In the genomic region with DNA sequence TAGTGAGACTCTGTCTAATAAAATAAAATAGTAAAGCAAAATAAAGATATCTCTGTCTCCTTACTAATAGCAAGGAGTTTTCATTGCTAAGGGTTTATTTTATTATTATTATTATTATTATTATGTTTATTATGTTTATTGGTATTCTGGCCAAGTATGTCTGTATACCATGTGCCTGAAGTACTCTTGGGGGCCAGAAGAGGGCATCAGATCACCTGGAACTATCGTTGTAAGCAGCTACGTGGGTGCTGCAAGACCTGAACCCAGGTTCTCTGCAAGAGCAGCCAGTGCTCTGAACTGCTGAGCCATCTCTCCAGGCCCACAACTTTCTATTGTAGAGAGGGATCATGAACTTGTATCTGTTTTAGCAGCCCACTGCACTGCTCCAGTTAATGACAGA, we compare ENCODE assay signal across 20 mouse cellular contexts. TPM values are rescaled to one million over a fixed set of nuclear protein-coding genes. Genes with fewer than 3 reads are reported as not detected.
A peak's percentile ranks its signal among the peaks of the same experiment; 100 is the strongest.
DNase-seq lines count a peak whose midpoint lies in the region; ATAC-seq and TF ChIP-seq lines count a peak whose summit lies in the region.
"Had no signal": no experiment of that assay in that cellular context is flagged by ENCODE, and none has a peak within 500 bp of the region (broad histone marks: within the 10 kb centered on the region; RNA-seq: fewer than 3 reads in every experiment).

No protein-coding gene starts in this region.

- peaks cover 46% of the 10 kb centered on the region for H3K4me1 ChIP-seq in forebrain, embryonic 10.5 days
- H3K4me1 ChIP-seq in forebrain, postnatal 0 days (ENCODE audit: insufficient read depth), result no peaks in the 10 kb centered on the region
- no peaks in the 10 kb centered on the region for H3K4me1 ChIP-seq in liver, postnatal 0 days (ENCODE audit: insufficient read depth)
- no peaks in the 10 kb centered on the region for H3K4me1 ChIP-seq in liver, embryonic 11.5 days (replicated peaks; ENCODE audit: control insufficient read depth, insufficient read depth, low read length)

- TF ChIP-seq CTCF in forebrain, postnatal 0 days (IDR thresholded peaks at IDR 0.05; ENCODE audit: low read depth), result no peak; the same call in 1 of the 2 replicates
- TF ChIP-seq CTCF in liver, postnatal 0 days (IDR thresholded peaks at IDR 0.05; ENCODE audit: low read depth), result peak; percentile 29; the same call in 1 of the 2 replicates

- 0 out of 2 replicates have a peak, but pooled peaks cover 3% of the 10 kb centered on the region for H3K9me3 ChIP-seq in forebrain, embryonic 10.5 days
- H3K9me3 ChIP-seq in forebrain, postnatal 0 days (ENCODE audit: low read length), result no peaks in the 10 kb centered on the region
- no peaks in the 10 kb centered on the region for H3K9me3 ChIP-seq in liver, postnatal 0 days (ENCODE audit: low read length)
- no peaks in the 10 kb centered on the region for H3K9me3 ChIP-seq in liver, embryonic 11.5 days (ENCODE audit: control insufficient read depth, low read length)
- H3K9me3 ChIP-seq: heart, embryonic 15.5 days; limb, embryonic 12.5 days had no signal

- H3K36me3 ChIP-seq in forebrain, embryonic 10.5 days (replicated peaks), result no peaks in the 10 kb centered on the region
- H3K36me3 ChIP-seq in forebrain, postnatal 0 days (ENCODE audit: insufficient read depth), result no peaks in the 10 kb centered on the region
- no peaks in the 10 kb centered on the region for H3K36me3 ChIP-seq in liver, postnatal 0 days (replicated peaks; ENCODE audit: insufficient read depth, low read length)
- H3K36me3 ChIP-seq in liver, embryonic 11.5 days (ENCODE audit: control insufficient read depth, insufficient read depth, low read length), result no peaks in the 10 kb centered on the region
- H3K36me3 ChIP-seq: heart, embryonic 15.5 days; limb, embryonic 12.5 days had no signal

- H3K4me2 ChIP-seq in forebrain, postnatal 0 days (ENCODE audit: low read depth), result no peak overlapping the region
- no peak overlapping the region for H3K4me2 ChIP-seq in liver, postnatal 0 days (ENCODE audit: low read depth, low read length)
- H3K4me2 ChIP-seq in liver, embryonic 11.5 days, result no peak overlapping the region
- H3K4me2 ChIP-seq: heart, embryonic 15.5 days; hindbrain, embryonic 14.5 days; limb, embryonic 12.5 days had no signal

- H3K27ac ChIP-seq in forebrain, embryonic 10.5 days, result peak overlapping the region; percentile 78
- H3K27ac ChIP-seq in forebrain, postnatal 0 days (ENCODE audit: low read depth, low read length), result no peak overlapping the region
- H3K27ac ChIP-seq in liver, postnatal 0 days (ENCODE audit: low read depth), result no peak overlapping the region
- no peak overlapping the region for H3K27ac ChIP-seq in liver, embryonic 11.5 days (ENCODE audit: low read depth, low read length)
- H3K27ac ChIP-seq: heart, embryonic 15.5 days; hindbrain, embryonic 14.5 days; left cerebral cortex, adult 2 months; limb, embryonic 12.5 days had no signal

- no peak for DNase-seq in forebrain, embryonic 10.5 days (ENCODE audit: extremely low spot score, low spot score)
- DNase-seq in forebrain, postnatal 0 days, result no peak
- DNase-seq in liver, postnatal 0 days, result no peak
- DNase-seq in liver, embryonic 11.5 days (ENCODE audit: low spot score), result no peak
- DNase-seq in 416B (ENCODE audit: low read depth) (peak; percentile 41), R1 (ENCODE audit: low read depth, low spot score) (peak; percentile 79)
- DNase-seq in left cerebral cortex, postnatal 25 days (ENCODE audit: low spot score in 2 of 2), result no peak
- DNase-seq in kidney, postnatal 14 days, result no peak
- DNase-seq: adrenal gland, adult 2 months; B cell, adult 2 months; cerebellum, adult 8-10 months; heart, adult 11 months; lung, adult 18-20 months; right cerebral cortex, adult 18-20 months had no signal

- intact Hi-C loops in left cerebral cortex, postnatal 25 days (cut with DNase I), result no loop called here

- TF ChIP-seq EP300 in liver, postnatal 0 days (IDR thresholded peaks at IDR 0.05; ENCODE audit: low read depth), result no peak

- no peak for ATAC-seq in forebrain, postnatal 0 days
- no peak for ATAC-seq in liver, postnatal 0 days
- no peak for ATAC-seq in liver, embryonic 11.5 days (replicated peaks; ENCODE audit: low FRiP score)
- ATAC-seq: Patski had no signal

- no peak overlapping the region for H3K4me3 ChIP-seq in forebrain, embryonic 10.5 days
- no peak overlapping the region for H3K4me3 ChIP-seq in forebrain, postnatal 0 days (ENCODE audit: low read depth, low read length)
- H3K4me3 ChIP-seq in liver, postnatal 0 days (ENCODE audit: low read depth, low read length), result no peak overlapping the region
- no peak overlapping the region for H3K4me3 ChIP-seq in liver, embryonic 11.5 days (ENCODE audit: low read depth, low read length)
- H3K4me3 ChIP-seq: heart, embryonic 15.5 days; left cerebral cortex, adult 2 months; limb, embryonic 12.5 days had no signal

- H3K27me3 ChIP-seq in forebrain, embryonic 10.5 days (ENCODE audit: poor library complexity, severe bottlenecking), result 0 out of 2 replicates have a peak, but pooled peaks cover 4% of the 10 kb centered on the region
- no peaks in the 10 kb centered on the region for H3K27me3 ChIP-seq in forebrain, postnatal 0 days (ENCODE audit: insufficient read depth, low read length)
- H3K27me3 ChIP-seq in liver, postnatal 0 days (ENCODE audit: insufficient read depth, low read length), result peaks cover 14% of the 10 kb centered on the region; the same call in 1 of the 2 replicates
- peaks cover 20% of the 10 kb centered on the region for H3K27me3 ChIP-seq in liver, embryonic 11.5 days (replicated peaks; ENCODE audit: control insufficient read depth, insufficient read depth, low read length)
- H3K27me3 ChIP-seq: limb, embryonic 12.5 days; Patski had no signal

- WGBS in forebrain, embryonic 10.5 days, result 82% methylated on average over 2 of the region's 2 CpGs
- 92% methylated on average over 2 of the region's 2 CpGs for WGBS in forebrain, postnatal 0 days
- WGBS in liver, postnatal 0 days (ENCODE audit: insufficient replicate concordance), result 50% methylated on average over 2 of the region's 2 CpGs
- 57% methylated on average over 2 of the region's 2 CpGs for WGBS in liver, embryonic 11.5 days

- no peak overlapping the region for H3K9ac ChIP-seq in forebrain, postnatal 0 days
- no peak overlapping the region for H3K9ac ChIP-seq in liver, postnatal 0 days (replicated peaks)
- no peak overlapping the region for H3K9ac ChIP-seq in liver, embryonic 11.5 days (ENCODE audit: low read depth, low read length)
- H3K9ac ChIP-seq: heart, embryonic 15.5 days; hindbrain, embryonic 14.5 days; limb, embryonic 12.5 days had no signal

RNA-seq across cellular contexts. Expression of a gene that starts 26.7 kb away (rescaled TPM):
- 754 and 787 TPM in 2 replicates for polyA plus RNA-seq in forebrain, embryonic 10.5 days (2016; fragmentation: Nextera tagmentation; extraction: Ambion mirVana)
- total RNA-seq in forebrain, postnatal 0 days (2014; rRNA removed), result 628 and 701 TPM in 2 replicates
- 1,510 and 1,858 TPM in 2 replicates for polyA plus RNA-seq in forebrain, postnatal 0 days (2015; fragmentation: Nextera tagmentation; extraction: Ambion mirVana)
- 936 and 952 TPM in 2 replicates for polyA plus RNA-seq in liver, postnatal 0 days (2015; fragmentation: Nextera tagmentation; extraction: Ambion mirVana)
- 792 and 865 TPM in 2 replicates for polyA plus RNA-seq in liver, embryonic 11.5 days (2014; fragmentation: Nextera tagmentation; extraction: Ambion mirVana)
- 100 to 1,000 TPM; 793 to 810 TPM for total RNA-seq in left cerebral cortex, postnatal 25 days (2021)

RNA-seq across cellular contexts. Expression of a gene that starts 34.4 kb away (rescaled TPM):
- polyA plus RNA-seq in forebrain, embryonic 10.5 days (2016; fragmentation: Nextera tagmentation; extraction: Ambion mirVana), result 56.6 and 57.7 TPM in 2 replicates
- total RNA-seq in forebrain, postnatal 0 days (2014; rRNA removed), result 17.3 and 22.8 TPM in 2 replicates
- 60.5 and 68.0 TPM in 2 replicates for polyA plus RNA-seq in forebrain, postnatal 0 days (2015; fragmentation: Nextera tagmentation; extraction: Ambion mirVana)
- 20.3 and 24.2 TPM in 2 replicates for polyA plus RNA-seq in liver, postnatal 0 days (2015; fragmentation: Nextera tagmentation; extraction: Ambion mirVana)
- polyA plus RNA-seq in liver, embryonic 11.5 days (2014; fragmentation: Nextera tagmentation; extraction: Ambion mirVana), result 59.0 and 59.6 TPM in 2 replicates
- 10 to 100 TPM; 27.0 to 29.0 TPM for total RNA-seq in left cerebral cortex, postnatal 25 days (2021)

RNA-seq across cellular contexts. Expression of a gene that starts 34.5 kb away (rescaled TPM):
- polyA plus RNA-seq in forebrain, embryonic 10.5 days (2016; fragmentation: Nextera tagmentation; extraction: Ambion mirVana), result 37.6 and 40.2 TPM in 2 replicates
- total RNA-seq in forebrain, postnatal 0 days (2014; rRNA removed), result 21.8 and 25.5 TPM in 2 replicates
- polyA plus RNA-seq in forebrain, postnatal 0 days (2015; fragmentation: Nextera tagmentation; extraction: Ambion mirVana), result 34.8 and 40.2 TPM in 2 replicates
- 11.7 and 12.1 TPM in 2 replicates for polyA plus RNA-seq in liver, postnatal 0 days (2015; fragmentation: Nextera tagmentation; extraction: Ambion mirVana)
- polyA plus RNA-seq in liver, embryonic 11.5 days (2014; fragmentation: Nextera tagmentation; extraction: Ambion mirVana), result 39.3 and 39.4 TPM in 2 replicates
- total RNA-seq in left cerebral cortex, postnatal 25 days (2021), result 10 to 100 TPM; 19.9 to 20.9 TPM

RNA-seq across cellular contexts. Expression of a gene that starts 48.5 kb away (rescaled TPM):
- 399 and 417 TPM in 2 replicates for polyA plus RNA-seq in forebrain, embryonic 10.5 days (2016; fragmentation: Nextera tagmentation; extraction: Ambion mirVana)
- 43.7 and 49.9 TPM in 2 replicates for total RNA-seq in forebrain, postnatal 0 days (2014; rRNA removed)
- 112 and 117 TPM in 2 replicates for polyA plus RNA-seq in forebrain, postnatal 0 days (2015; fragmentation: Nextera tagmentation; extraction: Ambion mirVana)
- 86.0 and 90.6 TPM in 2 replicates for polyA plus RNA-seq in liver, postnatal 0 days (2015; fragmentation: Nextera tagmentation; extraction: Ambion mirVana)
- polyA plus RNA-seq in liver, embryonic 11.5 days (2014; fragmentation: Nextera tagmentation; extraction: Ambion mirVana), result 261 and 275 TPM in 2 replicates
- total RNA-seq in left cerebral cortex, postnatal 25 days (2021), result 10 to 100 TPM; 71.0 to 77.6 TPM

RNA-seq across cellular contexts. Expression of a gene that starts 54.0 kb away (rescaled TPM):
- polyA plus RNA-seq in forebrain, embryonic 10.5 days (2016; fragmentation: Nextera tagmentation; extraction: Ambion mirVana), result 142 and 158 TPM in 2 replicates
- 53.8 and 65.9 TPM in 2 replicates for total RNA-seq in forebrain, postnatal 0 days (2014; rRNA removed)
- polyA plus RNA-seq in forebrain, postnatal 0 days (2015; fragmentation: Nextera tagmentation; extraction: Ambion mirVana), result 48.2 and 49.9 TPM in 2 replicates
- 0.15 and 0.26 TPM in 2 replicates for polyA plus RNA-seq in liver, postnatal 0 days (2015; fragmentation: Nextera tagmentation; extraction: Ambion mirVana)
- polyA plus RNA-seq in liver, embryonic 11.5 days (2014; fragmentation: Nextera tagmentation; extraction: Ambion mirVana), result 7.5 and 9.7 TPM in 2 replicates
- 10 to 100 TPM; 45.2 to 49.2 TPM for total RNA-seq in left cerebral cortex, postnatal 25 days (2021)
- total RNA-seq: megakaryocyte, adult 5-6 weeks had no signal

Comparison
In these comparisons a context has a peak if more than half of its experiments do, and no peak if none do; other contexts are left out.
1. DNase-seq: peak in 416B (single experiment) and R1 (single experiment); none in forebrain, embryonic 10.5 days (single experiment), forebrain, postnatal 0 days (single experiment), liver, postnatal 0 days (single experiment), liver, embryonic 11.5 days (single experiment), left cerebral cortex, postnatal 25 days (0 of 2) and kidney, postnatal 14 days (single experiment).